In the genomic region with DNA sequence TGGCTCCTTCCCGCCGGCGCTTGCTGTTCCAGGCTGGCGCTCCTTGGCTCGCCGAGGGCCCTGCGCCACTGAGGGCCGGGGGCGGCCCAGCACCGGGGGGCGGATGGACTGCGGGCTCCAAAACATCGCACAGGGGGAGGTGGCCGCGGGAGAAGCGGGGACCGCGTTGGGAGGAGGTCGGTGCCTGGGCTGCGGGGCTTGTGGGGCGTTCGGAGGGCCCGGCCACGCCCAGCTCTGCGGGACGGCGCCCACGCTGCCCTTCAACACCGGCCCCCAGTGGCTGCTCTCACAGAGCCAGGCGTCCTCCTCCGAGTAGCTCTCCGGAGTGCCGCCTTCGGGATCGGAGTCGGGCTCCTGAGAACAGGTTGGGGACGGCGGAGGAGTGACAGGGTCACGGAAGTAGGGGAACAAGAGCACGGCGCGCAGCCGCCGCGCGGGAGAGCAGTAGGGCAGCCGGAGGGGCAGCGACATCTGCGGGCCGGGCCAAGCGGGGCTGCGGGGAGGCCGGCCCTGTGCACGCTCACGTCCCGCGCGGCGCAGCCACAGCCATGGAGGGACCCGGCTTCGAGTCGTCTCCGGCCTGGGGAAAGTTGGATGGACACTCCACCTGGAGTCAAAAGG, we compare ENCODE assay signal across 8 mouse cellular contexts. TPM values are rescaled to one million over a fixed set of nuclear protein-coding genes. Genes with fewer than 3 reads are reported as not detected.
DNase-seq lines count a peak whose midpoint lies in the region; ATAC-seq and TF ChIP-seq lines count a peak whose summit lies in the region.

No protein-coding gene starts in this region.

- H3K9me3 ChIP-seq in lung, postnatal 0 days (ENCODE audit: low read length): no peaks in the 10 kb centered on the region

- under 1% methylated on average over 53 of the region's 63 CpGs for WGBS in lung, postnatal 0 days

- no peaks in the 10 kb centered on the region for H3K27me3 ChIP-seq in lung, postnatal 0 days (replicated peaks; ENCODE audit: insufficient read depth, low read length)

- peak overlapping the region; percentile 86 for H3K9ac ChIP-seq in lung, postnatal 0 days (replicated peaks; ENCODE audit: low read depth)

- TF ChIP-seq EP300 in lung, postnatal 0 days (IDR thresholded peaks at IDR 0.05): no peak

- H3K27ac ChIP-seq in gastrocnemius, adult 2 months: peak overlapping the region; percentile 97
- peak overlapping the region; percentile 96 for H3K27ac ChIP-seq in lung, postnatal 0 days (ENCODE audit: low read length)

- peak; percentile 72 to 73 for DNase-seq in lung, adult 18-20 months
- no peak for DNase-seq in lung, postnatal 10 days
- DNase-seq in cerebellum, adult 8-10 months: peak; percentile 78
- peak; percentile 87 for DNase-seq in gastrocnemius, adult 2 months
- peak; percentile 82 for DNase-seq in kidney, postnatal 10 days
- peak; percentile 85 for DNase-seq in lung, postnatal 0 days (ENCODE audit: low spot score)
- peak; percentile 60 for DNase-seq in ovary, postnatal 10 days (ENCODE audit: low spot score)
- DNase-seq in thymus, postnatal 4 days: peak; percentile 86

- intact Hi-C loops in gastrocnemius, adult 2 months (cut with DNase I): loop anchor here (2.0 to 5.0 kb wide), 4 partner anchors 103 to 226 kb away; no protein-coding TSS in a partner anchor

- H3K36me3 ChIP-seq in lung, postnatal 0 days (ENCODE audit: insufficient read depth, low read length): no peaks in the 10 kb centered on the region

- no peaks in the 10 kb centered on the region for H3K4me1 ChIP-seq in lung, postnatal 0 days (ENCODE audit: insufficient read depth, low read depth, low read length)

- TF ChIP-seq CTCF in gastrocnemius, adult 2 months (IDR thresholded peaks at IDR 0.05): peak; percentile 71
- peak; percentile 62 for TF ChIP-seq CTCF in lung, postnatal 0 days (IDR thresholded peaks at IDR 0.05)

- peak overlapping the region; percentile 97 for H3K4me2 ChIP-seq in lung, postnatal 0 days (replicated peaks; ENCODE audit: low read depth, low read length)

- H3K4me3 ChIP-seq in gastrocnemius, adult 2 months: peak overlapping the region; percentile 82
- H3K4me3 ChIP-seq in lung, postnatal 0 days (ENCODE audit: low read depth, low read length): peak overlapping the region; percentile 53

- peak; percentile 77 for ATAC-seq in lung, postnatal 0 days

RNA-seq across cellular contexts. Expression of gene 1700056E22Rik, which starts 0.6 kb away (rescaled TPM):
- total RNA-seq in gastrocnemius, adult 2 months (2021): under 1 TPM; 0.18 to 0.42 TPM
- polyA plus RNA-seq in lung, postnatal 0 days (2015; fragmentation: Nextera tagmentation; extraction: Ambion mirVana): 2.2 and 2.3 TPM in 2 replicates

RNA-seq across cellular contexts. Expression of gene Dusp10, which starts 20.4 kb away (rescaled TPM):
- total RNA-seq in gastrocnemius, adult 2 months (2021): 10 to 100 TPM; 18.4 to 25.0 TPM
- polyA plus RNA-seq in lung, postnatal 0 days (2015; fragmentation: Nextera tagmentation; extraction: Ambion mirVana): 6.7 and 6.8 TPM in 2 replicates
